Mouse (Mus musculus) liver, embryonic 12.5 days (tissue): ENCODE data around the gene Tsga10. TPM values are rescaled to one million over a fixed set of nuclear protein-coding genes. Genes with fewer than 3 reads are reported as not detected.
A peak's percentile ranks its signal among the peaks of the same experiment; 100 is the strongest.

ENCODE experiments used
- ATAC-seq: fragments of 200-750 bp; cut with Nextera tagmentation; 2 replicates; pipeline ENCODE4 v1.8.0; 2017; ENCODE audit warnings: moderate number of reproducible peaks, mild to moderate bottlenecking, moderate library complexity
- H3K27ac ChIP-seq: fragments of 300-500 bp; sonication (generic); 2 replicates; pipeline ENCODE4 v1.5.1; 2016; ENCODE audit warnings: mild to moderate bottlenecking
- H3K27me3 ChIP-seq: fragments of 300-500 bp; sonication (generic); replicated peaks from 2 replicates; pipeline ENCODE4 v1.6.1; 2016; ENCODE audit warnings: mild to moderate bottlenecking, moderate library complexity
- H3K36me3 ChIP-seq: fragments of 300-500 bp; sonication (generic); 2 replicates; pipeline ENCODE4 v1.6.1; 2016; ENCODE audit warnings: mild to moderate bottlenecking, moderate library complexity
- H3K4me1 ChIP-seq: fragments of 300-500 bp; sonication (generic); 2 replicates; pipeline ENCODE4 v1.6.1; 2016
- H3K4me2 ChIP-seq: fragments of 300-500 bp; sonication (generic); 2 replicates; pipeline ENCODE4 v1.6.1; 2016; ENCODE audit warnings: mild to moderate bottlenecking, moderate library complexity
- H3K4me3 ChIP-seq: fragments of 300-500 bp; sonication (generic); 2 replicates; pipeline ENCODE4 v1.5.1; 2016; ENCODE audit warnings: mild to moderate bottlenecking, moderate library complexity
- H3K9ac ChIP-seq: fragments of 300-500 bp; sonication (generic); 2 replicates; pipeline ENCODE4 v1.6.1; 2016; ENCODE audit warnings: mild to moderate bottlenecking, moderate library complexity
- H3K9me3 ChIP-seq: fragments of 300-500 bp; sonication (generic); replicated peaks from 2 replicates; pipeline ENCODE4 v1.6.1; 2016; ENCODE audit warnings: mild to moderate bottlenecking, moderate library complexity
- WGBS: fragments of 180-500 bp; shearing (Covaris S2); methylation state at CpG from one replicate; pipeline ENCODE4 v1.1.7; 2016; ENCODE audit not compliant: insufficient replicate concordance; 5-methylcytosine and 5-hydroxymethylcytosine counted together
- polyA plus RNA-seq: library from polyadenylated mRNA; unstranded; fragments of >200 nt; fragmentation: Nextera tagmentation; extraction: Ambion mirVana; gene quantifications from 2 replicates; pipeline ENCODE4 v1.2.1, GENCODE M21; 2016

The Tsga10 gene
- polyA plus RNA-seq = 2.2 and 2.3 TPM in 2 replicates

- Histone ChIP-seq H3K27ac (peak within 1 kb of the TSS; percentile 93), H3K4me1 (peaks cover 39% of the 10 kb centered on the region), H3K4me3 (peak within 1 kb of the TSS; percentile 76), H3K27me3 (no peaks in the 10 kb centered on the region; the same call in 1 of the 2 replicates), H3K4me2 (peak within 1 kb of the TSS; percentile 93), H3K36me3 (no peaks in the 10 kb centered on the region), H3K9ac (peak within 1 kb of the TSS; percentile 81), H3K9me3 (no peaks in the 10 kb centered on the region)
- ATAC-seq = no peak
- WGBS = 76% methylated on average over 6 of the region's 6 CpGs
Observed at GRCm38 (mm10) chr1:37866286-37866685, at the start of gene Tsga10. TSS of gene Tsga10 (minus strand) at chr1:37866429.

GRCm38 (mm10) chr1:37912751-37913150 lies 46.5 kb upstream of the Tsga10 start:
- Histone ChIP-seq H3K27me3 (0 out of 2 replicates have a peak, but pooled peaks cover 7% of the 10 kb centered on the region), H3K4me2 (no peak overlapping the region), H3K27ac (no peak overlapping the region), H3K36me3 (no peaks in the 10 kb centered on the region), H3K9me3 (no peaks in the 10 kb centered on the region), H3K4me1 (no peaks in the 10 kb centered on the region), H3K9ac (no peak overlapping the region), H3K4me3 (no peak overlapping the region)
- 67% methylated on average over 2 of the region's 2 CpGs for WGBS
- no peak for ATAC-seq

DNA sequence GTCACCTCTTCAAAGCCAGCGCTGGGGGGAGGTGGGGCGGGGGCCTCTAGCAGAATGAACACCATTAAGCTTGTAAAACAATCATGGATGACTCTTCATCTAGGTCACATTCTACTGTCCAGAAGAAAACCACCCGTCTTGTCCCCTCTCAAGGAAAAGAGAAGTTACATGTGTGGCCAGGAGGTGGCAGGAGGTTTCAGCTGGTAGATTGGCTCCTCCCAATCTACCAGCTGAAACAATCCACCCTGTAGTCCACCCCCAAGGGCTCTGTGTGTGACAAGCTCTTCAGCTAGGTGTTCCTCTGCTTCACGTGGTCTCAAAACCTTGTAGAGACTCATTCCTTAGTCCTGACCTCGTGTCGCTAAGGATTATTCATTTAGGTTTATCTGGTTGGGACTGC lies 36.9 kb upstream of the Tsga10 start:
- Histone ChIP-seq H3K4me3 (no peak overlapping the region), H3K9me3 (no peaks in the 10 kb centered on the region), H3K4me1 (no peaks in the 10 kb centered on the region), H3K27ac (no peak overlapping the region), H3K27me3 (no peaks in the 10 kb centered on the region), H3K36me3 (peaks cover 24% of the 10 kb centered on the region), H3K4me2 (no peak overlapping the region), H3K9ac (no peak overlapping the region)
- 28% methylated on average over 6 of the region's 6 CpGs for WGBS
- ATAC-seq = no peak

- H3K4me2 ChIP-seq = no peak overlapping the region
- no peaks in the 10 kb centered on the region for H3K9me3 ChIP-seq
- WGBS = 65% methylated on average over 6 of the region's 6 CpGs
- ATAC-seq = no peak
- no peaks in the 10 kb centered on the region for H3K27me3 ChIP-seq
- H3K36me3 ChIP-seq = peaks cover 53% of the 10 kb centered on the region
- H3K9ac ChIP-seq = no peak overlapping the region
- H3K4me3 ChIP-seq = no peak overlapping the region
- no peaks in the 10 kb centered on the region for H3K4me1 ChIP-seq
- no peak overlapping the region for H3K27ac ChIP-seq
Observed at GRCm38 (mm10) chr1:37900288-37900687, 34.1 kb upstream of the Tsga10 start.

DNA sequence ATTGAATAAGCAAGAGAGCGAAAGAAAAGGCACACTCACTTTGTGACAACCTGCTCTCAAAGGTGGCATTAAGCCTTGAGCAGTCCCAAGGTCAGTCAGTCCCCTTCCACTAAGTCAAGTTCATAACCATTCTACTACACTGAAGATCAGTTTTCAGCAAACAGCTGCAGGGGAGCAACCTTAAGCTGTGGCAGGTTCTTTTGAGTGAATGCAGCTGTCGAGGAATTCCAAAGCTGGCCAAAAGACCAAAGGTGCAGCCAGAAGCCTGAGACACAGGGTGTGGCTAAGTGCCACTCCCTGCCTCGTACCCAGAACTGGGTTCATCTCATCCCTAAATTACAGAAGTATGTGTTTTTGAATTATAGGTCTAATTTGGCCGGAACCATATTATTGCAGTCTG lies 33.6 kb upstream of the Tsga10 start:
- no peaks in the 10 kb centered on the region for H3K9me3 ChIP-seq
- H3K36me3 ChIP-seq = peaks cover 58% of the 10 kb centered on the region
- no peak overlapping the region for H3K27ac ChIP-seq
- H3K27me3 ChIP-seq = no peaks in the 10 kb centered on the region
- no peak overlapping the region for H3K4me3 ChIP-seq
- ATAC-seq = no peak
- H3K4me2 ChIP-seq = no peak overlapping the region
- H3K9ac ChIP-seq = no peak overlapping the region
- H3K4me1 ChIP-seq = no peaks in the 10 kb centered on the region
- WGBS = 82% methylated on average over 4 of the region's 4 CpGs

GRCm38 (mm10) chr1:37894606-37895005 lies 28.4 kb upstream of the Tsga10 start:
- no peak overlapping the region for H3K9ac ChIP-seq
- H3K36me3 ChIP-seq = peaks cover 69% of the 10 kb centered on the region
- H3K4me3 ChIP-seq = no peak overlapping the region
- no peaks in the 10 kb centered on the region for H3K9me3 ChIP-seq
- ATAC-seq = no peak
- H3K27me3 ChIP-seq = no peaks in the 10 kb centered on the region
- H3K4me2 ChIP-seq = no peak overlapping the region
- H3K4me1 ChIP-seq = peaks cover 26% of the 10 kb centered on the region
- H3K27ac ChIP-seq = no peak overlapping the region

DNA sequence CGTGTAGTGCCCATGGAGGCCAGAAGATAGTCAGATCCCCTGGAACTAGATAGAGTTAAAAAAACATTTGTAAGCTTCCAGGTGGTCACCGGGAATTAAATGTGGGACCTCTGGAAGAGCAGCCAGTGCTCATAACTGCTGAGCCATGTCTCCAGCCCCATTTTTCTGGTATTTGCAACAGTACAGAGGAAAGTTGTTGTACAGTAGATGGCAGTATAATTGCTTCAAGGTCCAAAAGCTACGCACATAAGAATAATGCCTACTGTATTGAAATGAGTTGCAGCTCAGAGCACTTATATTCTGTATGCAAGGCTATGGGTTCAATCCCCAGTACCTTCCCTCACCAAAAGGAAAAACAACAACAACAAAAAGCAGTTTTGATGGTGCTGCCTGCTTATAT lies 25.2 kb upstream of the Tsga10 start:
- H3K27me3 ChIP-seq = no peaks in the 10 kb centered on the region
- peaks cover 47% of the 10 kb centered on the region for H3K36me3 ChIP-seq
- peak overlapping the region; percentile 78 for H3K9ac ChIP-seq
- peaks cover 52% of the 10 kb centered on the region for H3K4me1 ChIP-seq
- H3K4me3 ChIP-seq = peak overlapping the region; percentile 81
- WGBS = 55% methylated on average over 3 of the region's 3 CpGs
- H3K27ac ChIP-seq = no peak overlapping the region
- no peaks in the 10 kb centered on the region for H3K9me3 ChIP-seq
- H3K4me2 ChIP-seq = peak overlapping the region; percentile 87
- ATAC-seq = no peak

- under 1% methylated on average over 41 of the region's 41 CpGs for WGBS
- peak; percentile 89 for ATAC-seq
- no peaks in the 10 kb centered on the region for H3K27me3 ChIP-seq
- H3K27ac ChIP-seq = peak within 1 kb of the TSS; percentile 89
- peak within 1 kb of the TSS; percentile 78 for H3K9ac ChIP-seq
- H3K4me3 ChIP-seq = peak within 1 kb of the TSS; percentile 81
- no peaks in the 10 kb centered on the region for H3K9me3 ChIP-seq
- peaks cover 52% of the 10 kb centered on the region for H3K4me1 ChIP-seq
- H3K36me3 ChIP-seq = peaks cover 35% of the 10 kb centered on the region
- H3K4me2 ChIP-seq = peak within 1 kb of the TSS; percentile 87
Observed at GRCm38 (mm10) chr1:37890025-37890652, 23.9 kb upstream of the Tsga10 start, which contains the start of the genes Mitd1 and Mrpl30. TSS of gene Mitd1 (minus strand) at chr1:37890411. TSS of gene Mrpl30 (plus strand) at chr1:37890477.

DNA sequence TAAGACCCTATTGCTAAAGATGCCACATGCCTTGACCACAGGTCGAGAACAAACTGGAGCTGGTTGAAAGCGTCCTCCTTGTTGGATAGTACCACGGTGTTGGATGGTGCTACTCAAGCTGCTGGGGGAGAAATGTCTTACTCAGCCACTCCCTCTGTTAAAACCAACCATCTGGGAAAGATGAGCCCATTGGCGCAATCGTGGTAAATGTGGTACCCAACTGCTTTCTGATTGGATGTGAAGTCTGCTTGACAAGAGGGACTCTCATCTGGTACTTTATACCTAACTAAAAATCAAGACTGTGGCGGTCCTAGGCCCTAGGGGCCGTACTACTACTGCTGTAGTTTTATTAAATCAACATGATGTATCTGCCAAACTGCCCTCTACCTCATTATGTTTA lies 23.0 kb upstream of the Tsga10 start:
- Histone ChIP-seq H3K27ac (peak overlapping the region; percentile 89; the same call in 1 of the 2 replicates), H3K9me3 (no peaks in the 10 kb centered on the region), H3K4me2 (peak overlapping the region; percentile 87), H3K4me1 (peaks cover 60% of the 10 kb centered on the region), H3K36me3 (peaks cover 35% of the 10 kb centered on the region), H3K27me3 (no peaks in the 10 kb centered on the region), H3K4me3 (peak overlapping the region; percentile 81), H3K9ac (peak overlapping the region; percentile 78)
- 76% methylated on average over 7 of the region's 7 CpGs for WGBS
- no peak for ATAC-seq

GRCm38 (mm10) chr1:37884451-37884850 lies 18.2 kb upstream of the Tsga10 start:
- peak; percentile 42; the same call in 1 of the 2 replicates for ATAC-seq
- 47% methylated on average over 4 of the region's 4 CpGs for WGBS
- no peak overlapping the region for H3K27ac ChIP-seq

DNA sequence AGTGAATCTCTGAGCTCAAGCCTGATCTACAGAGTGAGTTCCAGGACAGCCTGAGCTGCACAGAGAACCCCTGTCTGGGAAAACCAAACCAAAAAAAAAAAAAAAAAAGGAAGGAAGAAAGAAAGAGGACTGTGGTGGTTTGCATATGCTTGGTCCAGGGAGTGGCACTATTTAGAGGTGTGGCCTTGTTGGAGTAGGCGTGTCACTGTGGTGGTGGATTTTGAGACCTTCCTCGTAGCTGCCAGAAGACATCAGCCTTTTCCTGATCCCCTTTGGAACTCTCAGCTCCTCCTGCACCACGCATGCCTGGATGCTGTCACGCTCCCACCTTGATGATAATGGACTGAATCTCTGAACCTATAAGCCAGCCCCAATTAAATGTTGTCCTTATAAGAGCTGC lies 17.2 kb upstream of the Tsga10 start:
- peaks cover 31% of the 10 kb centered on the region for H3K4me1 ChIP-seq
- H3K4me3 ChIP-seq = no peak overlapping the region
- WGBS = 85% methylated on average over 4 of the region's 4 CpGs
- H3K36me3 ChIP-seq = peaks cover 73% of the 10 kb centered on the region
- H3K27me3 ChIP-seq = no peaks in the 10 kb centered on the region
- H3K27ac ChIP-seq = no peak overlapping the region
- H3K9ac ChIP-seq = no peak overlapping the region
- ATAC-seq = no peak
- H3K4me2 ChIP-seq = no peak overlapping the region
- no peaks in the 10 kb centered on the region for H3K9me3 ChIP-seq

More at GRCm38 (mm10) chr1:37884451-37884850, 18.2 kb upstream of the Tsga10 start:
- Histone ChIP-seq H3K4me2 (no peak overlapping the region), H3K36me3 (peaks cover 64% of the 10 kb centered on the region), H3K9ac (no peak overlapping the region), H3K27me3 (no peaks in the 10 kb centered on the region), H3K4me3 (no peak overlapping the region), H3K4me1 (peaks cover 41% of the 10 kb centered on the region), H3K9me3 (no peaks in the 10 kb centered on the region)

- Histone ChIP-seq H3K27me3 (no peaks in the 10 kb centered on the region), H3K27ac (no peak overlapping the region), H3K9ac (no peak overlapping the region), H3K4me2 (no peak overlapping the region), H3K4me1 (peaks cover 6% of the 10 kb centered on the region), H3K4me3 (no peak overlapping the region), H3K9me3 (peaks cover 9% of the 10 kb centered on the region; the same call in 1 of the 2 replicates), H3K36me3 (peaks cover 85% of the 10 kb centered on the region)
- 86% methylated on average over 13 of the region's 13 CpGs for WGBS
- no peak for ATAC-seq
Observed at GRCm38 (mm10) chr1:37877736-37878460, 11.7 kb upstream of the Tsga10 start.
